Mouse (Mus musculus): ENCODE measurements around the gene Hes7. TPM values are rescaled to one million over a fixed set of nuclear protein-coding genes. Genes with fewer than 3 reads are reported as not detected.
"Not testable (repeated sequence)": the region's sequence is repeated elsewhere in the genome, so short reads cannot be mapped to it uniquely, and the experiment has no call there.

The Hes7 gene
- polyA plus RNA-seq, 1 experiment from 2014 or later: 0.65 TPM

- no peak overlapping the region for H3K4me3 ChIP-seq (ENCODE audit: low read depth, low read length)
- H3K36me3 ChIP-seq (ENCODE audit: control insufficient read depth, insufficient read depth, low read length): peaks cover 8% of the 10 kb centered on the region
- no peaks in the 10 kb centered on the region for H3K27me3 ChIP-seq (ENCODE audit: control insufficient read depth, insufficient read depth, low read length)
- no peak for ATAC-seq (ENCODE audit: insufficient number of reproducible peaks, low FRiP score, low TSS enrichment, low read depth)
- no peaks in the 10 kb centered on the region for H3K9me3 ChIP-seq (ENCODE audit: control insufficient read depth, low read length)
- H3K9ac ChIP-seq (ENCODE audit: low read length): 0 out of 2 replicates have a peak overlapping the region, but pooled peaks have one; percentile 7
- WGBS: 83% methylated on average over 6 of the region's 6 CpGs
- no peak for DNase-seq (ENCODE audit: low spot score)
- H3K4me2 ChIP-seq (ENCODE audit: low read depth, severe bottlenecking): no peak overlapping the region
- peaks cover 13% of the 10 kb centered on the region for H3K4me1 ChIP-seq (ENCODE audit: control insufficient read depth, insufficient read depth, low read length)
- no peak overlapping the region for H3K27ac ChIP-seq (replicated peaks; ENCODE audit: low read depth, low read length)
Measured at GRCm38 (mm10) chr11:69090367-69090766, 29.8 kb upstream of the Hes7 start.

GRCm38 (mm10) chr11:69091566-69092385, 28.4 kb upstream of the Hes7 start:
- DNase-seq (ENCODE audit: low spot score) (no peak), ATAC-seq (ENCODE audit: insufficient number of reproducible peaks, low FRiP score, low TSS enrichment, low read depth) (no peak)
- H3K4me1 ChIP-seq (ENCODE audit: control insufficient read depth, insufficient read depth, low read length): peaks cover 20% of the 10 kb centered on the region
- no peak overlapping the region for H3K4me2 ChIP-seq (ENCODE audit: low read depth, severe bottlenecking)
- no peaks in the 10 kb centered on the region for H3K9me3 ChIP-seq (ENCODE audit: control insufficient read depth, low read length)
- H3K36me3 ChIP-seq (ENCODE audit: control insufficient read depth, insufficient read depth, low read length): peaks cover 8% of the 10 kb centered on the region
- H3K4me3 ChIP-seq (ENCODE audit: low read depth, low read length): no peak overlapping the region
- no peaks in the 10 kb centered on the region for H3K27me3 ChIP-seq (ENCODE audit: control insufficient read depth, insufficient read depth, low read length)
- no peak overlapping the region for H3K27ac ChIP-seq (replicated peaks; ENCODE audit: low read depth, low read length)
- 65% methylated on average over 7 of the region's 7 CpGs for WGBS
- no peak overlapping the region for H3K9ac ChIP-seq (ENCODE audit: low read length)

- Histone ChIP-seq H3K9ac (ENCODE audit: low read length) (no peak overlapping the region), H3K4me2 (ENCODE audit: low read depth, severe bottlenecking) (no peak overlapping the region), H3K27me3 (ENCODE audit: control insufficient read depth, insufficient read depth, low read length) (no peaks in the 10 kb centered on the region), H3K4me3 (ENCODE audit: low read depth, low read length) (no peak overlapping the region), H3K27ac (replicated peaks; ENCODE audit: low read depth, low read length) (no peak overlapping the region), H3K4me1 (ENCODE audit: control insufficient read depth, insufficient read depth, low read length) (peaks cover 25% of the 10 kb centered on the region), H3K36me3 (ENCODE audit: control insufficient read depth, insufficient read depth, low read length) (peaks cover 8% of the 10 kb centered on the region), H3K9me3 (ENCODE audit: control insufficient read depth, low read length) (no peaks in the 10 kb centered on the region)
- ATAC-seq (ENCODE audit: insufficient number of reproducible peaks, low FRiP score, low TSS enrichment, low read depth) (no peak), DNase-seq (ENCODE audit: low spot score) (peak; percentile 93)
- WGBS: 0% methylated on average over 3 of the region's 3 CpGs
Measured at GRCm38 (mm10) chr11:69092386-69092751, 27.8 kb upstream of the Hes7 start.

GRCm38 (mm10) chr11:69092871-69093270, 27.3 kb upstream of the Hes7 start:
- no peak overlapping the region for H3K4me2 ChIP-seq (ENCODE audit: low read depth, severe bottlenecking)
- no peak overlapping the region for H3K4me3 ChIP-seq (ENCODE audit: low read depth, low read length)
- H3K9me3 ChIP-seq (ENCODE audit: control insufficient read depth, low read length): no peaks in the 10 kb centered on the region
- WGBS: 87% methylated on average over 4 of the region's 4 CpGs
- peaks cover 8% of the 10 kb centered on the region for H3K36me3 ChIP-seq (ENCODE audit: control insufficient read depth, insufficient read depth, low read length)
- ATAC-seq (ENCODE audit: insufficient number of reproducible peaks, low FRiP score, low TSS enrichment, low read depth): no peak
- no peak for DNase-seq (ENCODE audit: low spot score)
- peaks cover 30% of the 10 kb centered on the region for H3K4me1 ChIP-seq (ENCODE audit: control insufficient read depth, insufficient read depth, low read length)
- no peak overlapping the region for H3K27ac ChIP-seq (replicated peaks; ENCODE audit: low read depth, low read length)
- H3K9ac ChIP-seq (ENCODE audit: low read length): no peak overlapping the region
- no peaks in the 10 kb centered on the region for H3K27me3 ChIP-seq (ENCODE audit: control insufficient read depth, insufficient read depth, low read length)

DNA sequence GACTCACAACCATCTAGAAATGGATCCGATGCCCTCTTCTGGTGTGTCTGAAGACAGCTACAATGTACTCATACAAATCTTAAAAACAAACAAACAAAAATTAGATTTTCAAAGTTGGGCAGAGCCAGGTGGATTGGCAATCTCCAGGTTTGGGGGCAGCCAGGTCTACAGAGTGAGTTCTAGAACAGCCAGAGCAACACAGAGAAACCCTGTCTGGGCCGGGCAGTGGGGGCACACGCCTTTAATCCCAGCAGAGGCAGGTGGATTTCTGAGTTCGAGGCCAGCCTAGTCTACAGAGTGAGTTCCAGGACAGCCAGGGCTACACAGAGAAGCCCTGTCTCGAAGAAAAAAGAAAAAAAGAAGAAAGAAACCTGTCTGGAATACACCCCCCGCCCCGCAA, 26.3 kb upstream of the Hes7 start:
- H3K4me3 ChIP-seq (ENCODE audit: low read depth, low read length); H3K9ac ChIP-seq (ENCODE audit: low read length); H3K27ac ChIP-seq (replicated peaks; ENCODE audit: low read depth, low read length); H3K36me3 ChIP-seq (ENCODE audit: control insufficient read depth, insufficient read depth, low read length); ATAC-seq (ENCODE audit: insufficient number of reproducible peaks, low FRiP score, low TSS enrichment, low read depth); H3K9me3 ChIP-seq (ENCODE audit: control insufficient read depth, low read length); H3K27me3 ChIP-seq (ENCODE audit: control insufficient read depth, insufficient read depth, low read length); DNase-seq (ENCODE audit: low spot score); H3K4me2 ChIP-seq (ENCODE audit: low read depth, severe bottlenecking): not testable (repeated sequence)
- peaks cover 38% of the 10 kb centered on the region for H3K4me1 ChIP-seq (ENCODE audit: control insufficient read depth, insufficient read depth, low read length)
- WGBS: 87% methylated on average over 7 of the region's 7 CpGs

- Histone ChIP-seq H3K27ac (replicated peaks; ENCODE audit: low read depth, low read length) (peak within 1 kb of the TSS; percentile 57), H3K27me3 (ENCODE audit: control insufficient read depth, insufficient read depth, low read length) (no peaks in the 10 kb centered on the region), H3K9me3 (ENCODE audit: control insufficient read depth, low read length) (no peaks in the 10 kb centered on the region), H3K9ac (ENCODE audit: low read length) (peak within 1 kb of the TSS; percentile 49), H3K4me3 (ENCODE audit: low read depth, low read length) (peak within 1 kb of the TSS; percentile 45), H3K4me1 (ENCODE audit: control insufficient read depth, insufficient read depth, low read length) (peaks cover 36% of the 10 kb centered on the region), H3K4me2 (ENCODE audit: low read depth, severe bottlenecking) (peak within 1 kb of the TSS; percentile 92), H3K36me3 (ENCODE audit: control insufficient read depth, insufficient read depth, low read length) (peaks cover 5% of the 10 kb centered on the region)
- DNase-seq (ENCODE audit: low spot score) (peak; percentile 98), ATAC-seq (ENCODE audit: insufficient number of reproducible peaks, low FRiP score, low TSS enrichment, low read depth) (peak; percentile 94)
- under 1% methylated on average over 37 of the region's 37 CpGs for WGBS
Measured at GRCm38 (mm10) chr11:69094697-69095429, 25.3 kb upstream of the Hes7 start, which contains the start of gene Per1. TSS of gene Per1 (plus strand) at chr11:69095217.

DNA sequence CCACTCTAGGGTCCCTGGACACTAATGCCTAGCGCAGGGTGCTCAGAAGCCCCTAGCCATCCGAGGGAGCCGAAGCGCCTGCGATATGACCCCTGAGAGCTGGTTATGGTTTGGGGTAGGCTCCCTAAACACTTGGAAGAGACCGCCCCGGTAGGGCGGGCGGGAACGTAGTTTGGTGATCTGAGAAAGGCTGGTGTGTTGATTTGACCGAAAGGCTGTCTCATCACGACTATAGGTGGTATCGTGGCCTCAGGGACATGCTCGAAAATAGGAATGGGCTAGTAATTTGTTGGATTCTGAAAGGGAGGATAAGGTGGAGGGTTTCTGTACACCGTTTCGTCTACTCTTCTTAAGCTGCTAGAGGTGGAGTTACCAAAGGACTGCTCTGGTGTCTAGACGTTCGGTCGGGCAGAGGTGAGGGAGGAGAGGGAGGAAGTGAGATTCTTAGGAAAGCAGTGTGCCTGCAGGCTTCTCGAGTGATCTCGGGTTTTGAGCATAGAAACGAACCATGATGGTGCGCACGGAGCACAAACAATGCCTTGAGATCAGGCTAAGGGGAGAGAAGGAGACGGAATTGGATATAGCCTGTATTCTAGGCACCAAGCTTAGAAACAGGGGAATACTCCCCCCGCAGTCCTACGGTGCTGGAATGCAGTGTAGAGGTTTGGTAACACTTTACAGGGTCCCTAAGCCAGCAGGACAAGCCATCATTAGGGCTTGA, 24.5 kb upstream of the Hes7 start:
- Histone ChIP-seq H3K4me1 (ENCODE audit: control insufficient read depth, insufficient read depth, low read length) (peaks cover 37% of the 10 kb centered on the region), H3K27me3 (ENCODE audit: control insufficient read depth, insufficient read depth, low read length) (no peaks in the 10 kb centered on the region), H3K4me3 (ENCODE audit: low read depth, low read length) (peak overlapping the region; percentile 45), H3K27ac (replicated peaks; ENCODE audit: low read depth, low read length) (peak overlapping the region; percentile 57; the same call in 1 of the 2 replicates), H3K9ac (ENCODE audit: low read length) (peak overlapping the region; percentile 49), H3K9me3 (ENCODE audit: control insufficient read depth, low read length) (no peaks in the 10 kb centered on the region), H3K4me2 (ENCODE audit: low read depth, severe bottlenecking) (peak overlapping the region; percentile 92), H3K36me3 (ENCODE audit: control insufficient read depth, insufficient read depth, low read length) (peaks cover 2% of the 10 kb centered on the region; the same call in 1 of the 2 replicates)
- DNase-seq (ENCODE audit: low spot score): peak; percentile 37
- no peak for ATAC-seq (ENCODE audit: insufficient number of reproducible peaks, low FRiP score, low TSS enrichment, low read depth)
- WGBS: 1% methylated on average over 27 of the region's 27 CpGs

- Histone ChIP-seq H3K9ac (ENCODE audit: low read length) (no peak overlapping the region; the same call in 1 of the 2 replicates), H3K36me3 (ENCODE audit: control insufficient read depth, insufficient read depth, low read length) (no peaks in the 10 kb centered on the region; the same call in 1 of the 2 replicates), H3K4me1 (ENCODE audit: control insufficient read depth, insufficient read depth, low read length) (peaks cover 37% of the 10 kb centered on the region), H3K9me3 (ENCODE audit: control insufficient read depth, low read length) (no peaks in the 10 kb centered on the region), H3K27me3 (ENCODE audit: control insufficient read depth, insufficient read depth, low read length) (no peaks in the 10 kb centered on the region), H3K4me2 (ENCODE audit: low read depth, severe bottlenecking) (peak overlapping the region; percentile 92), H3K27ac (replicated peaks; ENCODE audit: low read depth, low read length) (no peak overlapping the region), H3K4me3 (ENCODE audit: low read depth, low read length) (peak overlapping the region; percentile 45)
- no peak for ATAC-seq (ENCODE audit: insufficient number of reproducible peaks, low FRiP score, low TSS enrichment, low read depth)
- WGBS: 11% methylated on average over 9 of the region's 9 CpGs
- DNase-seq (ENCODE audit: low spot score): no peak
Measured at GRCm38 (mm10) chr11:69096360-69096986, 23.7 kb upstream of the Hes7 start.

Data from limb, embryonic 11.5 days (tissue).